ENCODE assay signal across 22 mouse cellular contexts in the genomic region with DNA sequence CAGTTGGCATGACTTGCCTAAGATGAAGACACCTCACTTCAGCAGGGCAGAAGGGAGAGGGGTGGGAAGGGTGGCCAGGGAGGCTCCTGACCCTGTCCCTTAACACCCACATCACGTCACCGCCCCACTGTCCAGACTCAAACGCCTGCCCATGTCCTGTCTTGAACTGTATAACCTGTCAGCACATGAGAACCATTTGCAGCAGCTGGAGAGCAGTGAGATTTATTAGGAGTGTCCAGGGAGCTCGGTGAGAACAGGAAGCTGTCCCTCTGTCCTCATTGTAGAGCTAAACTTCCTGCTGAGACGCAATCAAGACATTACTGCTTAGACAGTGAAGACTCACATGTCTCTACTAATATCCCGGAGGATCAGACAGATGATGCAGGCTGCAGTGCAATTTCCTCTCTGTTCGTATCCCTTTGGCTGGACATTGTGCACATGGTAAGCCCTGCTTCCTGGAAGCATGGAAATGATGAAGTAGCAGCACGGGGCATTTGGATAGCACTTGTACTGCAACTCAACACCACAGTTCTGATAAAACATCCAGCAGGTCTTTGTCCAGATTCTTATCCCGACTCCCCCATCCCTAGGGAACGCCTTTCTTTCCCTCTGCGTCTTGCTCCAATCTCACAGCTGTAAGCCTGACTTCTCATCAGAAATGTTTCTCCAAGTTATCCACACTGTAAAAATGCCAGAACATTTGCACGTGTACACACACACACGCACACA. TPM values are rescaled to one million over a fixed set of nuclear protein-coding genes. Genes with fewer than 3 reads are reported as not detected.
DNase-seq lines count a peak whose midpoint lies in the region; ATAC-seq and TF ChIP-seq lines count a peak whose summit lies in the region.
"Had no signal": no experiment of that assay in that cellular context is flagged by ENCODE, and none has a peak within 500 bp of the region (broad histone marks: within the 10 kb centered on the region; RNA-seq: fewer than 3 reads in every experiment).

No protein-coding gene starts in this region.

- H3K4me2 ChIP-seq in embryonic facial prominence, embryonic 14.5 days (ENCODE audit: low read depth, low read length) = no peak overlapping the region
- peak overlapping the region; percentile 13; the same call in 1 of the 2 replicates for H3K4me2 ChIP-seq in kidney, embryonic 14.5 days (replicated peaks; ENCODE audit: low read depth, low read length)
- H3K4me2 ChIP-seq in limb, embryonic 14.5 days (replicated peaks; ENCODE audit: low read depth, low read length, severe bottlenecking) = no peak overlapping the region
- H3K4me2 ChIP-seq in forebrain, embryonic 14.5 days (ENCODE audit: low read length) = no peak overlapping the region
- H3K4me2 ChIP-seq: hindbrain, embryonic 15.5 days; limb, embryonic 15.5 days; neural tube, embryonic 12.5 days; stomach, embryonic 15.5 days had no signal

- intact Hi-C loops in heart, postnatal 10 days (cut with DNase I) = no loop called here

- peak; percentile 35 for DNase-seq in embryonic facial prominence, embryonic 14.5 days (ENCODE audit: low spot score)
- DNase-seq in embryonic facial prominence, embryonic 10.5 days (ENCODE audit: low spot score) = no peak
- DNase-seq in kidney, adult 8-10 months = no peak
- peak; percentile 18 to 27 for DNase-seq in heart, postnatal 10 days
- peak; percentile 42 for DNase-seq in limb, embryonic 14.5 days (ENCODE audit: low spot score)
- no peak for DNase-seq in forebrain, embryonic 14.5 days (ENCODE audit: low spot score)
- no peak for DNase-seq in thymus, postnatal 14 days
- DNase-seq: cerebellum, adult 18-20 months; gastrocnemius, postnatal 25 days; midbrain, embryonic 14.5 days; thymus, postnatal 36 days had no signal

- 48% methylated on average over 13 of the region's 13 CpGs for WGBS in embryonic facial prominence, embryonic 14.5 days
- WGBS in embryonic facial prominence, embryonic 10.5 days = 66% methylated on average over 13 of the region's 13 CpGs
- WGBS in kidney, embryonic 14.5 days = 27% methylated on average over 13 of the region's 13 CpGs
- 33% methylated on average over 13 of the region's 13 CpGs for WGBS in limb, embryonic 14.5 days
- WGBS in forebrain, embryonic 14.5 days = 74% methylated on average over 13 of the region's 13 CpGs

- no peaks in the 10 kb centered on the region for H3K9me3 ChIP-seq in embryonic facial prominence, embryonic 14.5 days (ENCODE audit: control insufficient read depth, low read length)
- H3K9me3 ChIP-seq in embryonic facial prominence, embryonic 10.5 days = no peaks in the 10 kb centered on the region
- H3K9me3 ChIP-seq in kidney, embryonic 14.5 days (ENCODE audit: control insufficient read depth, low read length) = no peaks in the 10 kb centered on the region
- no peaks in the 10 kb centered on the region for H3K9me3 ChIP-seq in limb, embryonic 14.5 days (ENCODE audit: control insufficient read depth, low read length)
- no peaks in the 10 kb centered on the region for H3K9me3 ChIP-seq in forebrain, embryonic 14.5 days (replicated peaks; ENCODE audit: control insufficient read depth, low read length)
- H3K9me3 ChIP-seq: hindbrain, embryonic 15.5 days; limb, embryonic 15.5 days; neural tube, embryonic 12.5 days; stomach, embryonic 15.5 days had no signal

- no peak overlapping the region for H3K27ac ChIP-seq in embryonic facial prominence, embryonic 14.5 days (replicated peaks; ENCODE audit: low read depth, low read length)
- H3K27ac ChIP-seq in embryonic facial prominence, embryonic 10.5 days (replicated peaks) = no peak overlapping the region
- H3K27ac ChIP-seq in kidney, embryonic 14.5 days (ENCODE audit: low read depth, low read length) = no peak overlapping the region
- no peak overlapping the region for H3K27ac ChIP-seq in limb, embryonic 14.5 days (replicated peaks; ENCODE audit: low read depth, low read length)
- no peak overlapping the region for H3K27ac ChIP-seq in forebrain, embryonic 14.5 days (ENCODE audit: low read depth, low read length)
- H3K27ac ChIP-seq: hindbrain, embryonic 15.5 days; left cerebral cortex, adult 2 months; limb, embryonic 15.5 days; macrophage; neural tube, embryonic 12.5 days; stomach, embryonic 15.5 days had no signal

- H3K9ac ChIP-seq in embryonic facial prominence, embryonic 14.5 days (ENCODE audit: low read depth, low read length) = no peak overlapping the region
- no peak overlapping the region for H3K9ac ChIP-seq in kidney, embryonic 14.5 days (ENCODE audit: low read depth, low read length)
- H3K9ac ChIP-seq in limb, embryonic 14.5 days (ENCODE audit: low read depth, low read length, severe bottlenecking) = no peak overlapping the region
- no peak overlapping the region for H3K9ac ChIP-seq in forebrain, embryonic 14.5 days (ENCODE audit: low read length)
- H3K9ac ChIP-seq: hindbrain, embryonic 15.5 days; limb, embryonic 15.5 days; neural tube, embryonic 12.5 days; stomach, embryonic 15.5 days had no signal

- peaks cover 9% of the 10 kb centered on the region for H3K4me1 ChIP-seq in embryonic facial prominence, embryonic 14.5 days (ENCODE audit: control insufficient read depth, insufficient read depth, low read length)
- H3K4me1 ChIP-seq in embryonic facial prominence, embryonic 10.5 days = peaks cover 15% of the 10 kb centered on the region
- H3K4me1 ChIP-seq in kidney, embryonic 14.5 days (ENCODE audit: control insufficient read depth, insufficient read depth, low read length) = 0 out of 2 replicates have a peak, but pooled peaks cover 4% of the 10 kb centered on the region
- peaks cover 6% of the 10 kb centered on the region; the same call in 1 of the 2 replicates for H3K4me1 ChIP-seq in limb, embryonic 14.5 days (ENCODE audit: control insufficient read depth, insufficient read depth, low read length)
- H3K4me1 ChIP-seq in forebrain, embryonic 14.5 days (ENCODE audit: control insufficient read depth, insufficient read depth, low read length) = peaks cover 12% of the 10 kb centered on the region

- no peaks in the 10 kb centered on the region for H3K27me3 ChIP-seq in embryonic facial prominence, embryonic 14.5 days (replicated peaks; ENCODE audit: control insufficient read depth, insufficient read depth, low read length)
- no peaks in the 10 kb centered on the region for H3K27me3 ChIP-seq in embryonic facial prominence, embryonic 10.5 days (replicated peaks; ENCODE audit: low read depth, poor library complexity, severe bottlenecking)
- H3K27me3 ChIP-seq in kidney, embryonic 14.5 days (ENCODE audit: control insufficient read depth, insufficient read depth, low read length) = no peaks in the 10 kb centered on the region
- H3K27me3 ChIP-seq in limb, embryonic 14.5 days (ENCODE audit: control insufficient read depth, insufficient read depth, low read length) = no peaks in the 10 kb centered on the region
- H3K27me3 ChIP-seq in forebrain, embryonic 14.5 days (replicated peaks; ENCODE audit: control insufficient read depth, insufficient read depth, low read length) = no peaks in the 10 kb centered on the region
- H3K27me3 ChIP-seq: hindbrain, embryonic 15.5 days; limb, embryonic 15.5 days; neural tube, embryonic 12.5 days; Patski; stomach, embryonic 15.5 days had no signal

- no peak for TF ChIP-seq POLR2A in limb, embryonic 14.5 days (IDR thresholded peaks at IDR 0.05; ENCODE audit: borderline replicate concordance, extremely low read depth, insufficient read depth, insufficient read length)

- no peaks in the 10 kb centered on the region for H3K36me3 ChIP-seq in embryonic facial prominence, embryonic 14.5 days (ENCODE audit: control insufficient read depth, insufficient read depth, low read length)
- H3K36me3 ChIP-seq in embryonic facial prominence, embryonic 10.5 days (replicated peaks) = no peaks in the 10 kb centered on the region
- no peaks in the 10 kb centered on the region for H3K36me3 ChIP-seq in kidney, embryonic 14.5 days (ENCODE audit: control insufficient read depth, insufficient read depth, low read length)
- no peaks in the 10 kb centered on the region for H3K36me3 ChIP-seq in limb, embryonic 14.5 days (ENCODE audit: control insufficient read depth, insufficient read depth, low read length)
- H3K36me3 ChIP-seq in forebrain, embryonic 14.5 days (ENCODE audit: control insufficient read depth, insufficient read depth, low read length) = no peaks in the 10 kb centered on the region
- H3K36me3 ChIP-seq: hindbrain, embryonic 15.5 days; limb, embryonic 15.5 days; neural tube, embryonic 12.5 days; stomach, embryonic 15.5 days had no signal

- ATAC-seq in embryonic facial prominence, embryonic 14.5 days (ENCODE audit: low read depth) = no peak
- ATAC-seq in kidney, embryonic 14.5 days (ENCODE audit: low FRiP score, low TSS enrichment) = peak; percentile 63
- no peak for ATAC-seq in limb, embryonic 14.5 days (ENCODE audit: low FRiP score, low read depth)
- no peak for ATAC-seq in forebrain, embryonic 14.5 days
- ATAC-seq: Patski had no signal

- H3K4me3 ChIP-seq in embryonic facial prominence, embryonic 14.5 days (ENCODE audit: low read depth, low read length) = no peak overlapping the region
- no peak overlapping the region for H3K4me3 ChIP-seq in embryonic facial prominence, embryonic 10.5 days
- no peak overlapping the region for H3K4me3 ChIP-seq in kidney, embryonic 14.5 days (ENCODE audit: low read length)
- H3K4me3 ChIP-seq in limb, embryonic 14.5 days (replicated peaks; ENCODE audit: low read length) = no peak overlapping the region
- no peak overlapping the region for H3K4me3 ChIP-seq in forebrain, embryonic 14.5 days (ENCODE audit: low read depth, low read length)
- H3K4me3 ChIP-seq: hindbrain, embryonic 15.5 days; left cerebral cortex, adult 2 months; limb, embryonic 15.5 days; neural tube, embryonic 12.5 days; stomach, embryonic 15.5 days had no signal

RNA-seq across cellular contexts. Expression of a gene that starts 25.5 kb away (rescaled TPM):
- polyA plus RNA-seq in embryonic facial prominence, embryonic 14.5 days (2014; fragmentation: Nextera tagmentation; extraction: Ambion mirVana) = 2,077 and 2,336 TPM in 2 replicates
- 1,442 and 1,468 TPM in 2 replicates for polyA plus RNA-seq in embryonic facial prominence, embryonic 10.5 days (2016; fragmentation: Nextera tagmentation; extraction: Ambion mirVana)
- 2,102 and 2,490 TPM in 2 replicates for polyA plus RNA-seq in kidney, embryonic 14.5 days (2014; fragmentation: Nextera tagmentation; extraction: Ambion mirVana)
- total RNA-seq in heart, postnatal 10 days (2021) = 100 to 1,000 TPM; 828 to 840 TPM
- 1,744 and 1,768 TPM in 2 replicates for polyA plus RNA-seq in limb, embryonic 14.5 days (2012; rRNA removed)
- 2,152 and 2,315 TPM in 2 replicates for polyA plus RNA-seq in limb, embryonic 14.5 days (2014; fragmentation: Nextera tagmentation; extraction: Ambion mirVana)
- 1,225 and 1,554 TPM in 2 replicates for polyA plus RNA-seq in forebrain, embryonic 14.5 days (2014; fragmentation: Nextera tagmentation; extraction: Ambion mirVana)

RNA-seq across cellular contexts. Expression of a gene that starts 36.2 kb away (rescaled TPM):
- not detected in 2 replicates for polyA plus RNA-seq in embryonic facial prominence, embryonic 14.5 days (2014; fragmentation: Nextera tagmentation; extraction: Ambion mirVana)
- polyA plus RNA-seq in embryonic facial prominence, embryonic 10.5 days (2016; fragmentation: Nextera tagmentation; extraction: Ambion mirVana) = not detected in 2 replicates
- not detected in 2 replicates for polyA plus RNA-seq in kidney, embryonic 14.5 days (2014; fragmentation: Nextera tagmentation; extraction: Ambion mirVana)
- total RNA-seq in heart, postnatal 10 days (2021) = not detected
- polyA plus RNA-seq in limb, embryonic 14.5 days (2012; rRNA removed) = not detected in 2 replicates
- not detected in 2 replicates for polyA plus RNA-seq in limb, embryonic 14.5 days (2014; fragmentation: Nextera tagmentation; extraction: Ambion mirVana)
- polyA plus RNA-seq in forebrain, embryonic 14.5 days (2014; fragmentation: Nextera tagmentation; extraction: Ambion mirVana) = not detected in 2 replicates
- total RNA-seq: adrenal gland, adult 18-20 months; gastrocnemius, postnatal 25 days; layer of hippocampus, adult 18-20 months; left cerebral cortex, adult 2 months had no signal
- polyA plus RNA-seq: hindbrain, embryonic 15.5 days; limb, embryonic 15.5 days; macrophage; midbrain, embryonic 14.5 days; neural tube, embryonic 12.5 days; Patski; small intestine, adult 2 months; stomach, embryonic 15.5 days had no signal

Comparison
In these comparisons a context has a peak if more than half of its experiments do, and no peak if none do; other contexts are left out.
1. DNase-seq: peak in embryonic facial prominence, embryonic 14.5 days (single experiment), heart, postnatal 10 days (2 of 2) and limb, embryonic 14.5 days (single experiment); none in embryonic facial prominence, embryonic 10.5 days (single experiment), kidney, adult 8-10 months (0 of 2), forebrain, embryonic 14.5 days (single experiment) and thymus, postnatal 14 days (single experiment).